Mouse (Mus musculus) embryonic facial prominence, embryonic 12.5 days (tissue): ENCODE data around the gene Zfyve27. TPM values are rescaled to one million over a fixed set of nuclear protein-coding genes. Genes with fewer than 3 reads are reported as not detected.

ENCODE experiments used
- ATAC-seq: fragments of 200-750 bp; cut with Nextera tagmentation; 2 replicates; pipeline ENCODE4 v1.8.0; 2017; ENCODE audit not compliant: insufficient number of reproducible peaks, insufficient read depth, low FRiP score, low TSS enrichment
- H3K27ac ChIP-seq: fragments of 300-500 bp; sonication (generic); 2 replicates; pipeline ENCODE4 v1.5.1; 2016; ENCODE audit warnings: mild to moderate bottlenecking
- H3K27me3 ChIP-seq: fragments of 300-500 bp; sonication (generic); 2 replicates; pipeline ENCODE4 v1.6.1; 2016; ENCODE audit warnings: mild to moderate bottlenecking, moderate library complexity
- H3K36me3 ChIP-seq: fragments of 300-500 bp; sonication (generic); 2 replicates; pipeline ENCODE4 v1.6.1; 2016; ENCODE audit warnings: mild to moderate bottlenecking
- H3K4me1 ChIP-seq: fragments of 300-500 bp; sonication (generic); 2 replicates; pipeline ENCODE4 v1.6.1; 2016
- H3K4me2 ChIP-seq: fragments of 300-500 bp; sonication (generic); replicated peaks from 2 replicates; pipeline ENCODE4 v1.6.1; 2016; ENCODE audit warnings: mild to moderate bottlenecking, moderate library complexity
- H3K4me3 ChIP-seq: fragments of 300-500 bp; sonication (generic); 2 replicates; pipeline ENCODE4 v1.5.1; 2016; ENCODE audit warnings: mild to moderate bottlenecking
- H3K9ac ChIP-seq: fragments of 300-500 bp; sonication (generic); 2 replicates; pipeline ENCODE4 v1.6.1; 2016; ENCODE audit warnings: mild to moderate bottlenecking, moderate library complexity
- H3K9me3 ChIP-seq: fragments of 300-500 bp; sonication (generic); 2 replicates; pipeline ENCODE4 v1.6.1; 2016; ENCODE audit warnings: mild to moderate bottlenecking, moderate library complexity
- WGBS: fragments of 180-500 bp; shearing (Covaris S2); methylation state at CpG from one replicate; pipeline ENCODE4 v1.1.7; 2016; 5-methylcytosine and 5-hydroxymethylcytosine counted together
- polyA plus RNA-seq: library from polyadenylated mRNA; unstranded; fragments of >200 nt; fragmentation: Nextera tagmentation; extraction: Ambion mirVana; gene quantifications from 2 replicates; pipeline ENCODE4 v1.2.1, GENCODE M21; 2016

Zfyve27 gene
- polyA plus RNA-seq, 1 experiment from 2014 or later = 32.5 TPM

- Histone ChIP-seq H3K4me3 (no peak overlapping the region), H3K4me2 (no peak overlapping the region), H3K9ac (no peak overlapping the region), H3K4me1 (no peaks in the 10 kb centered on the region), H3K27ac (no peak overlapping the region), H3K9me3 (no peaks in the 10 kb centered on the region), H3K36me3 (no peaks in the 10 kb centered on the region), H3K27me3 (no peaks in the 10 kb centered on the region)
- whole genome bisulfite sequencing = 70% methylated on average over 7 of the region's 7 CpGs
- ATAC-seq = no peak
Measured at GRCm38 (mm10) chr19:42216699-42217373, 53.1 kb downstream of the Zfyve27 start.

- no peak overlapping the region for H3K27ac ChIP-seq
- no peak overlapping the region for H3K9ac ChIP-seq
- WGBS = 10% methylated on average over 2 of the region's 2 CpGs
- H3K36me3 ChIP-seq = no peaks in the 10 kb centered on the region
- no peaks in the 10 kb centered on the region for H3K27me3 ChIP-seq
- H3K9me3 ChIP-seq = no peaks in the 10 kb centered on the region
- no peak overlapping the region for H3K4me2 ChIP-seq
- no peak for ATAC-seq
- no peak overlapping the region for H3K4me3 ChIP-seq
- H3K4me1 ChIP-seq = no peaks in the 10 kb centered on the region
Measured at GRCm38 (mm10) chr19:42217374-42217763, 53.6 kb downstream of the Zfyve27 start.

- no peak overlapping the region for H3K4me2 ChIP-seq
- 81% methylated on average over 10 of the region's 10 CpGs for whole genome bisulfite sequencing
- no peaks in the 10 kb centered on the region for H3K9me3 ChIP-seq
- H3K27ac ChIP-seq = no peak overlapping the region
- H3K9ac ChIP-seq = no peak overlapping the region
- no peaks in the 10 kb centered on the region for H3K36me3 ChIP-seq
- ATAC-seq = no peak
- H3K27me3 ChIP-seq = no peaks in the 10 kb centered on the region
- no peaks in the 10 kb centered on the region for H3K4me1 ChIP-seq
- H3K4me3 ChIP-seq = no peak overlapping the region
Measured at GRCm38 (mm10) chr19:42226451-42226850, 62.7 kb downstream of the Zfyve27 start.

GRCm38 (mm10) chr19:42229499-42230287 is 65.9 kb downstream of the Zfyve27 start:
- Histone ChIP-seq H3K4me1 (no peaks in the 10 kb centered on the region), H3K27ac (no peak overlapping the region), H3K4me3 (no peak overlapping the region), H3K9ac (no peak overlapping the region), H3K36me3 (no peaks in the 10 kb centered on the region), H3K9me3 (no peaks in the 10 kb centered on the region), H3K27me3 (no peaks in the 10 kb centered on the region), H3K4me2 (no peak overlapping the region)
- 81% methylated on average over 17 of the region's 17 CpGs for WGBS
- no peak for ATAC-seq

GRCm38 (mm10) chr19:42230288-42230568 is 66.5 kb downstream of the Zfyve27 start:
- ATAC-seq = no peak
- Histone ChIP-seq H3K27ac (no peak overlapping the region), H3K4me1 (no peaks in the 10 kb centered on the region), H3K27me3 (no peaks in the 10 kb centered on the region), H3K36me3 (no peaks in the 10 kb centered on the region), H3K9me3 (no peaks in the 10 kb centered on the region), H3K4me3 (no peak overlapping the region), H3K4me2 (no peak overlapping the region), H3K9ac (no peak overlapping the region)
- WGBS = 63% methylated on average over 5 of the region's 5 CpGs

GRCm38 (mm10) chr19:42230986-42231385 is 67.2 kb downstream of the Zfyve27 start:
- H3K36me3 ChIP-seq = no peaks in the 10 kb centered on the region
- WGBS = 92% methylated on average over 13 of the region's 13 CpGs
- no peak overlapping the region for H3K4me3 ChIP-seq
- no peaks in the 10 kb centered on the region for H3K4me1 ChIP-seq
- H3K27ac ChIP-seq = no peak overlapping the region
- no peak overlapping the region for H3K9ac ChIP-seq
- no peak overlapping the region for H3K4me2 ChIP-seq
- no peaks in the 10 kb centered on the region for H3K9me3 ChIP-seq
- ATAC-seq = no peak
- no peaks in the 10 kb centered on the region for H3K27me3 ChIP-seq

- Histone ChIP-seq H3K27ac (no peak overlapping the region), H3K27me3 (0 out of 2 replicates have a peak, but pooled peaks cover 3% of the 10 kb centered on the region), H3K9ac (no peak overlapping the region), H3K9me3 (no peaks in the 10 kb centered on the region), H3K36me3 (no peaks in the 10 kb centered on the region), H3K4me1 (peaks cover 4% of the 10 kb centered on the region; the same call in 1 of the 2 replicates), H3K4me3 (no peak overlapping the region), H3K4me2 (no peak overlapping the region)
- 24% methylated on average over 4 of the region's 4 CpGs for WGBS
- ATAC-seq = no peak
Measured at GRCm38 (mm10) chr19:42237602-42238340, 74.0 kb downstream of the Zfyve27 start.

- peaks cover 4% of the 10 kb centered on the region; the same call in 1 of the 2 replicates for H3K4me1 ChIP-seq
- no peak overlapping the region for H3K4me2 ChIP-seq
- ATAC-seq = no peak
- 0 out of 2 replicates have a peak, but pooled peaks cover 3% of the 10 kb centered on the region for H3K27me3 ChIP-seq
- no peaks in the 10 kb centered on the region for H3K36me3 ChIP-seq
- WGBS = 73% methylated on average over 7 of the region's 7 CpGs
- no peaks in the 10 kb centered on the region for H3K9me3 ChIP-seq
- H3K27ac ChIP-seq = no peak overlapping the region
- H3K9ac ChIP-seq = no peak overlapping the region
- no peak overlapping the region for H3K4me3 ChIP-seq
Measured at GRCm38 (mm10) chr19:42238341-42238715, 74.6 kb downstream of the Zfyve27 start.

- ATAC-seq = no peak
- no peaks in the 10 kb centered on the region for H3K9me3 ChIP-seq
- 36% methylated on average over 8 of the region's 8 CpGs for WGBS
- H3K27ac ChIP-seq = no peak overlapping the region
- peaks cover 4% of the 10 kb centered on the region; the same call in 1 of the 2 replicates for H3K4me1 ChIP-seq
- no peak overlapping the region for H3K4me3 ChIP-seq
- H3K4me2 ChIP-seq = no peak overlapping the region
- 0 out of 2 replicates have a peak, but pooled peaks cover 3% of the 10 kb centered on the region for H3K27me3 ChIP-seq
- H3K36me3 ChIP-seq = no peaks in the 10 kb centered on the region
- H3K9ac ChIP-seq = no peak overlapping the region
Measured at GRCm38 (mm10) chr19:42240881-42241280, 77.1 kb downstream of the Zfyve27 start.

GRCm38 (mm10) chr19:42243401-42243800 is 79.7 kb downstream of the Zfyve27 start:
- no peak for ATAC-seq
- H3K4me3 ChIP-seq = no peak overlapping the region
- H3K4me1 ChIP-seq = peaks cover 4% of the 10 kb centered on the region; the same call in 1 of the 2 replicates
- H3K27me3 ChIP-seq = 0 out of 2 replicates have a peak, but pooled peaks cover 3% of the 10 kb centered on the region
- 75% methylated on average over 3 of the region's 3 CpGs for WGBS
- no peaks in the 10 kb centered on the region for H3K36me3 ChIP-seq
- no peak overlapping the region for H3K9ac ChIP-seq
- no peak overlapping the region for H3K4me2 ChIP-seq
- H3K9me3 ChIP-seq = no peaks in the 10 kb centered on the region
- H3K27ac ChIP-seq = no peak overlapping the region
